Mouse (Mus musculus) T-cell, adult 66 days (primary cell): ENCODE measurements around the gene Gm28710. TPM values are rescaled to one million over a fixed set of nuclear protein-coding genes. Genes with fewer than 3 reads are reported as not detected.

Experiments
- total RNA-seq, 2 experiments: library from RNA; stranded (reverse); gene quantifications; 3 replicates in 1 of 2; 4 replicates in 1 of 2; pipeline ENCODE4 v1.2.4; 2023

The Gm28710 gene
- total RNA-seq, result not detected

GRCm38 (mm10) chr5:16791243-16791860 lies at the start of gene Gm28710:
TSS of gene Gm28710 (plus strand) at chr5:16791810.

Other genes with a start within 250 kb of the Gm28710 start
- gene Hgf, start 238.3 kb upstream of the Gm28710 start, total RNA-seq, result under 1 TPM; 0.64 to 0.83 TPM